Mouse (Mus musculus): ENCODE measurements around the gene Spred3. TPM values are rescaled to one million over a fixed set of nuclear protein-coding genes. Genes with fewer than 3 reads are reported as not detected.
"Not testable (repeated sequence)": the region's sequence is repeated elsewhere in the genome, so short reads cannot be mapped to it uniquely, and the experiment has no call there.

The Spred3 gene
- polyA plus RNA-seq, 1 experiment, result 0.32 TPM

- Histone ChIP-seq H3K27ac (replicated peaks; ENCODE audit: low read depth, low read length) (peak overlapping the region; percentile 42; the same call in 1 of the 2 replicates), H3K4me1 (ENCODE audit: control insufficient read depth, insufficient read depth, insufficient read length, low read length) (peaks cover 7% of the 10 kb centered on the region; the same call in 1 of the 2 replicates), H3K4me3 (ENCODE audit: insufficient read depth, low read depth, low read length) (peak overlapping the region; percentile 79)
Observed at GRCm38 (mm10) chr7:29155196-29155837, 14.9 kb downstream of the Spred3 start.

- Histone ChIP-seq H3K27ac (replicated peaks; ENCODE audit: low read depth, low read length) (no peak overlapping the region), H3K4me1 (ENCODE audit: control insufficient read depth, insufficient read depth, insufficient read length, low read length) (peaks cover 7% of the 10 kb centered on the region; the same call in 1 of the 2 replicates), H3K4me3 (ENCODE audit: insufficient read depth, low read depth, low read length) (no peak overlapping the region)
Observed at GRCm38 (mm10) chr7:29154018-29154720, 16.0 kb downstream of the Spred3 start.

- Histone ChIP-seq H3K27ac (replicated peaks; ENCODE audit: low read depth, low read length) (no peak overlapping the region), H3K4me3 (ENCODE audit: insufficient read depth, low read depth, low read length) (no peak overlapping the region), H3K4me1 (ENCODE audit: control insufficient read depth, insufficient read depth, insufficient read length, low read length) (peaks cover 5% of the 10 kb centered on the region; the same call in 1 of the 2 replicates)
Observed at GRCm38 (mm10) chr7:29151486-29151885, 18.7 kb downstream of the Spred3 start.

- Histone ChIP-seq H3K4me3 (ENCODE audit: insufficient read depth, low read depth, low read length) (no peak overlapping the region), H3K4me1 (ENCODE audit: control insufficient read depth, insufficient read depth, insufficient read length, low read length) (no peaks in the 10 kb centered on the region), H3K27ac (replicated peaks; ENCODE audit: low read depth, low read length) (no peak overlapping the region)
Observed at GRCm38 (mm10) chr7:29148771-29149170, 21.4 kb downstream of the Spred3 start.

- Histone ChIP-seq H3K4me3 (ENCODE audit: insufficient read depth, low read depth, low read length) (no peak overlapping the region), H3K4me1 (ENCODE audit: control insufficient read depth, insufficient read depth, insufficient read length, low read length) (no peaks in the 10 kb centered on the region), H3K27ac (replicated peaks; ENCODE audit: low read depth, low read length) (no peak overlapping the region)
Observed at GRCm38 (mm10) chr7:29146625-29147367, 23.4 kb downstream of the Spred3 start.

GRCm38 (mm10) chr7:29144006-29144405, 26.2 kb downstream of the Spred3 start:
- Histone ChIP-seq H3K4me1 (ENCODE audit: control insufficient read depth, insufficient read depth, insufficient read length, low read length) (no peaks in the 10 kb centered on the region), H3K27ac (replicated peaks; ENCODE audit: low read depth, low read length) (no peak overlapping the region), H3K4me3 (ENCODE audit: insufficient read depth, low read depth, low read length) (no peak overlapping the region)

- Histone ChIP-seq H3K4me1 (ENCODE audit: control insufficient read depth, insufficient read depth, insufficient read length, low read length) (no peaks in the 10 kb centered on the region), H3K27ac (replicated peaks; ENCODE audit: low read depth, low read length) (no peak overlapping the region), H3K4me3 (ENCODE audit: insufficient read depth, low read depth, low read length) (no peak overlapping the region)
Observed at GRCm38 (mm10) chr7:29141416-29141815, 28.8 kb downstream of the Spred3 start.

- not testable (repeated sequence) for H3K4me3 ChIP-seq (ENCODE audit: insufficient read depth, low read depth, low read length); H3K27ac ChIP-seq (replicated peaks; ENCODE audit: low read depth, low read length)
Observed at GRCm38 (mm10) chr7:29139237-29139636, 31.0 kb downstream of the Spred3 start.

GRCm38 (mm10) chr7:29137429-29137828, 32.8 kb downstream of the Spred3 start:
- no peak overlapping the region for H3K27ac ChIP-seq (replicated peaks; ENCODE audit: low read depth, low read length)
- H3K4me1 ChIP-seq (ENCODE audit: control insufficient read depth, insufficient read depth, insufficient read length, low read length), result no peaks in the 10 kb centered on the region
- H3K4me3 ChIP-seq (ENCODE audit: insufficient read depth, low read depth, low read length), result no peak overlapping the region

More at GRCm38 (mm10) chr7:29139237-29139636, 31.0 kb downstream of the Spred3 start:
- H3K4me1 ChIP-seq (ENCODE audit: control insufficient read depth, insufficient read depth, insufficient read length, low read length), result not testable (repeated sequence)

- Histone ChIP-seq H3K4me3 (ENCODE audit: insufficient read depth, low read depth, low read length) (peak within 1 kb of the TSS; percentile 53), H3K4me1 (ENCODE audit: control insufficient read depth, insufficient read depth, insufficient read length, low read length) (no peaks in the 10 kb centered on the region), H3K27ac (replicated peaks; ENCODE audit: low read depth, low read length) (no peak within 1 kb of the TSS; the same call in 1 of the 2 replicates)
Observed at GRCm38 (mm10) chr7:29134693-29135386, 35.4 kb downstream of the Spred3 start, which contains the start of gene Rasgrp4. TSS of gene Rasgrp4 (plus strand) at chr7:29134851.

GRCm38 (mm10) chr7:29134230-29134629, 36.0 kb downstream of the Spred3 start:
- no peaks in the 10 kb centered on the region for H3K4me1 ChIP-seq (ENCODE audit: control insufficient read depth, insufficient read depth, insufficient read length, low read length)
- no peak overlapping the region for H3K27ac ChIP-seq (replicated peaks; ENCODE audit: low read depth, low read length)
- H3K4me3 ChIP-seq (ENCODE audit: insufficient read depth, low read depth, low read length), result no peak overlapping the region

- Histone ChIP-seq H3K27ac (replicated peaks; ENCODE audit: low read depth, low read length) (no peak overlapping the region), H3K4me1 (ENCODE audit: control insufficient read depth, insufficient read depth, insufficient read length, low read length) (peaks cover 3% of the 10 kb centered on the region; the same call in 1 of the 2 replicates), H3K4me3 (ENCODE audit: insufficient read depth, low read depth, low read length) (no peak overlapping the region)
Observed at GRCm38 (mm10) chr7:29128725-29129124, 41.5 kb downstream of the Spred3 start.

GRCm38 (mm10) chr7:29126173-29126915, 43.9 kb downstream of the Spred3 start:
- H3K27ac ChIP-seq (replicated peaks; ENCODE audit: low read depth, low read length), result no peak overlapping the region
- no peak overlapping the region for H3K4me3 ChIP-seq (ENCODE audit: insufficient read depth, low read depth, low read length)
- peaks cover 3% of the 10 kb centered on the region; the same call in 1 of the 2 replicates for H3K4me1 ChIP-seq (ENCODE audit: control insufficient read depth, insufficient read depth, insufficient read length, low read length)

- no peak within 1 kb of the TSS for H3K27ac ChIP-seq (replicated peaks; ENCODE audit: low read depth, low read length)
- H3K4me3 ChIP-seq (ENCODE audit: insufficient read depth, low read depth, low read length), result no peak within 1 kb of the TSS; the same call in 1 of the 2 replicates
- H3K4me1 ChIP-seq (ENCODE audit: control insufficient read depth, insufficient read depth, insufficient read length, low read length), result peaks cover 3% of the 10 kb centered on the region; the same call in 1 of the 2 replicates
Observed at GRCm38 (mm10) chr7:29124970-29125369, 45.2 kb downstream of the Spred3 start, which contains the start of gene Ryr1. TSS of gene Ryr1 (minus strand) at chr7:29125179.
